Mouse (Mus musculus): ENCODE measurements at regions not wholly inside any gene's neighbourhood (a gene's known extent, or its start where the extent isn't known, plus 50 kb on each side); places are given as distances from the start of the nearest gene placed in this dataset.

GRCm38 (mm10) chr13:30600194-30600593 lies 55.0 kb upstream of the Uqcrfs1 start:
- intact Hi-C loops (cut with DNase I) = no loop called here
- DNase-seq = no peak

GRCm38 (mm10) chr13:30600625-30601407 lies 55.7 kb upstream of the Uqcrfs1 start:
- no peak for DNase-seq
- intact Hi-C loops (cut with DNase I) = no loop called here

GRCm38 (mm10) chr13:30603936-30604335 lies 55.9 kb upstream of the Dusp22 start:
- peak; percentile 7 to 16 for DNase-seq
- intact Hi-C loops (cut with DNase I) = loop anchor here (2.0 kb wide), 1 partner anchor 125 kb away; no protein-coding TSS in a partner anchor

GRCm38 (mm10) chr13:30607343-30607742 lies 52.5 kb upstream of the Dusp22 start:
- no peak for DNase-seq
- intact Hi-C loops (cut with DNase I) = no loop called here

DNA sequence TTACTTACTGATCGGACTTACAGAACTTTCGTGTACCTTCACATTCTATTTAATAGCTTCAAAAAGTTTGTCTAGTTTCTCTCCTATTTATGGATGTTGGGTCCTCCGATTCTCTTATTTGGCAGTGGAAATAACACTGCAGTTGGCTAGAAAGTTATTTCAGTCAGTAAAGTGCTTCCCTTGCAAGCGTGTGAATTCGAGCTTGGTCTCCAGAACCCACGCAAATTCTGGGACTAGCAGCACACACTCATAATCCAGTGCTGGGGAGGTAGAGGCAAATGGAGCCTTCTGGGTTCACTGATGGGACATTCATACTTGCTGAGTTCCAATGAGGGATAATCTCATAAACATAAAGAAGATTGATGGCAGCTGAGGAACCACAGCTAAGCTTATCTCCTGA lies 51.9 kb upstream of the Dusp22 start:
- intact Hi-C loops (cut with DNase I) = no loop called here
- no peak for DNase-seq

DNA sequence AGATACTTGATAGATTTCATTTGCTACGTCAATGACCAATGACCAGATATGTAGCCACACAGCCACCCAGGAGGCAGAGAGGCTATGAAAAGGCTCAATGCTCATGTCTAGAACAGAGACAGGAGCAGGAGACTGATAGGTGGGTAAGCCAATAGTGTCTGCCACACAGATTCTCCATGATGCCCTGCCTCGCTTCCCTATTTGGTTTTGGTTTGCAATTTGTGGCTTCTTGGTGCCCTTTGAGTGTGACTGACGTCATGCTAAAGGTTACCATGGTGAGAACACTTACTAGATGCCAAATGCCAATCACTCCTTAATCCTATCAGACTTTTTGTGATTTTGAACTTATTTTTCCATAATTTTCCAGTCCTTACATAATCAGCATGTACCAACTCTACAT lies 50.0 kb upstream of the Dusp22 start:
- intact Hi-C loops (cut with DNase I) = no loop called here
- DNase-seq = no peak
